Mouse (Mus musculus) forebrain, embryonic 12.5 days (tissue): Measurements from ENCODE around the gene Olfr730. TPM values are rescaled to one million over a fixed set of nuclear protein-coding genes. Genes with fewer than 3 reads are reported as not detected.

Source experiments
- ATAC-seq: fragments of 200-750 bp; cut with Nextera tagmentation; 2 replicates; pipeline ENCODE4 v1.8.0; 2017; ENCODE audit warnings: moderate TSS enrichment; ENCODE audit not compliant: low FRiP score
- H3K27ac ChIP-seq: fragments of 300-500 bp; sonication (generic); 2 replicates; pipeline ENCODE4 v1.5.1; 2016; ENCODE audit warnings: mild to moderate bottlenecking
- H3K27me3 ChIP-seq: fragments of 300-500 bp; sonication (generic); 2 replicates; pipeline ENCODE4 v1.6.1; 2016; ENCODE audit warnings: mild to moderate bottlenecking
- H3K36me3 ChIP-seq: fragments of 300-500 bp; sonication (generic); replicated peaks from 2 replicates; pipeline ENCODE4 v1.6.1; 2016; ENCODE audit warnings: mild to moderate bottlenecking
- H3K4me1 ChIP-seq: fragments of 300-500 bp; sonication (generic); 2 replicates; pipeline ENCODE4 v1.6.1; 2016
- H3K4me2 ChIP-seq: fragments of 300-500 bp; sonication (generic); 2 replicates; pipeline ENCODE4 v1.6.1; 2016; ENCODE audit warnings: mild to moderate bottlenecking, moderate library complexity
- H3K4me3 ChIP-seq: fragments of 300-500 bp; sonication (generic); replicated peaks from 2 replicates; pipeline ENCODE4 v1.5.1; 2016; ENCODE audit warnings: mild to moderate bottlenecking
- H3K9ac ChIP-seq: fragments of 300-500 bp; sonication (generic); 2 replicates; pipeline ENCODE4 v1.6.1; 2016; ENCODE audit warnings: mild to moderate bottlenecking
- H3K9me3 ChIP-seq: fragments of 300-500 bp; sonication (generic); 2 replicates; pipeline ENCODE4 v1.6.1; 2016
- WGBS: fragments of 180-500 bp; shearing (Covaris S2); methylation state at CpG from one replicate; pipeline ENCODE4 v1.1.7; 2016; 5-methylcytosine and 5-hydroxymethylcytosine counted together
- polyA plus RNA-seq: library from polyadenylated mRNA; unstranded; fragments of >200 nt; fragmentation: Nextera tagmentation; extraction: Ambion mirVana; gene quantifications from 2 replicates; pipeline ENCODE4 v1.2.1, GENCODE M21; 2016

Olfr730 gene
- polyA plus RNA-seq: not detected in 2 replicates

DNA sequence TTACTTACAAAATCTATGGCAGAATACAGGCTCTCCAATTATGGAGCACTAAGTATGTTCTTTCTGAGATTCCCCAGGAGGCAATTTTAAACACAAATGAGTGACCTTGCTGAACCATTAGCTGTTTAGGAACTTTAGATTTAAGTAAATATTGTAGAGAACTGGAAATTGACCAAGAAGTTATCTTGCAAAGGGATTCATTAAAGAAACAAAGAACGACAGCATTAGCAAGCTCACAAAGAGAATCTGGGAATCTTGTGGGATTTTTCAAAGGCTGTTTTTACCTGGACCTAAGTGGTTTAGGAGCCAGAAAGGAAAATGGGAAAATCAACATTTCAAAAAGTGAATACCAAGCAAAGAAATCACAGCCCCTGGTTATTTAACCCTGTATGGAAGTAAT is at the start of gene Olfr730:
Gene Olfr730 (minus strand): TSS at position 101 of the 400 bp plus-strand sequence.
- Histone ChIP-seq H3K4me1 (no peaks in the 10 kb centered on the region), H3K9me3 (no peaks in the 10 kb centered on the region)
- WGBS: 51% methylated on average over 1 of the region's 1 CpGs

GRCm38 (mm10) chr14:50152810-50153209 is 35.2 kb downstream of the Olfr730 start, which contains the start of gene Olfr729:
Gene Olfr729 (minus strand): TSS chr14:50152910.
- Histone ChIP-seq H3K27me3 (no peaks in the 10 kb centered on the region), H3K9ac (no peak within 1 kb of the TSS), H3K9me3 (no peaks in the 10 kb centered on the region), H3K4me3 (no peak within 1 kb of the TSS), H3K36me3 (no peaks in the 10 kb centered on the region), H3K27ac (no peak within 1 kb of the TSS), H3K4me2 (no peak within 1 kb of the TSS), H3K4me1 (no peaks in the 10 kb centered on the region)
- ATAC-seq: no peak

More for the DNA sequence above, at the start of gene Olfr730:
- no peak within 1 kb of the TSS for H3K27ac ChIP-seq
- H3K4me2 ChIP-seq: no peak within 1 kb of the TSS
- H3K9ac ChIP-seq: no peak within 1 kb of the TSS
- no peak for ATAC-seq
- no peaks in the 10 kb centered on the region for H3K36me3 ChIP-seq
- no peaks in the 10 kb centered on the region for H3K27me3 ChIP-seq
- H3K4me3 ChIP-seq: no peak within 1 kb of the TSS

DNA sequence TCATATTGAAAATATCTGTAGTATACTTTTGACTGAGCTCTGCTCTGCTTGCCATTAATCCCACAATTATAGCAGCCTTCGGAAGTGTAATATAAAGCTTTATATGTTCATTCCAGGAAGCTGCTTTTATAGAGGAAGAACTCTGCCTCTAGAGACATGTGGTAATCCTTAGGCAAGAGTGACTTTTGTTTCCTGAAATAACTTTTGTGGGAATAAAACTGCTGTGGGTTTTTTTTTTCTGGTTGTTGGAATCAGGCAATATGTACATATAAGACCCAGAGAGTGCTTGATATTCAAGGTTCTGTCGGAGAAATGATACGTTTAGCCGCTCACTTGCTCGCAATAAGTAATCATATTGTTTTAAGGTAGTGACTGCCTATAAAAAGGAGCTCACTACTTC is 45.4 kb downstream of the Olfr730 start, which contains the start of gene Olfr728:
Gene Olfr728 (minus strand): TSS at position 101 of the 400 bp plus-strand sequence.
- no peak within 1 kb of the TSS for H3K9ac ChIP-seq
- H3K4me3 ChIP-seq: no peak within 1 kb of the TSS
- no peak within 1 kb of the TSS for H3K4me2 ChIP-seq
- H3K36me3 ChIP-seq: no peaks in the 10 kb centered on the region
- no peaks in the 10 kb centered on the region for H3K27me3 ChIP-seq
- WGBS: 92% methylated on average over 5 of the region's 5 CpGs
- H3K4me1 ChIP-seq: no peaks in the 10 kb centered on the region
- no peaks in the 10 kb centered on the region for H3K9me3 ChIP-seq
- no peak within 1 kb of the TSS for H3K27ac ChIP-seq
- no peak for ATAC-seq

Other genes starting within 250 kb of the Olfr730 start
- not detected in 2 replicates for gene Olfr724, start 224.9 kb downstream of the Olfr730 start, polyA plus RNA-seq
- not detected in 2 replicates for gene Olfr725, start 147.8 kb downstream of the Olfr730 start, polyA plus RNA-seq
- not detected in 2 replicates for gene Olfr726, start 97.2 kb downstream of the Olfr730 start, polyA plus RNA-seq
- not detected in 2 replicates for gene Olfr727, start 65.0 kb downstream of the Olfr730 start, polyA plus RNA-seq
- not detected in 2 replicates for gene Olfr728, start 45.5 kb downstream of the Olfr730 start, polyA plus RNA-seq
- gene Olfr729, start 35.3 kb downstream of the Olfr730 start, polyA plus RNA-seq: not detected in 2 replicates
- not detected in 2 replicates for gene Olfr731, start 53.7 kb upstream of the Olfr730 start, polyA plus RNA-seq
- not detected in 2 replicates for gene Olfr732, start 96.0 kb upstream of the Olfr730 start, polyA plus RNA-seq
- not detected in 2 replicates for gene Olfr733, start 113.3 kb upstream of the Olfr730 start, polyA plus RNA-seq
- not detected in 2 replicates for gene Olfr734, start 138.6 kb upstream of the Olfr730 start, polyA plus RNA-seq
- gene Olfr735, start 160.7 kb upstream of the Olfr730 start, polyA plus RNA-seq: not detected in 2 replicates
- gene Tlr11, start 169.7 kb upstream of the Olfr730 start, polyA plus RNA-seq: not detected in 2 replicates
- not detected in 2 replicates for gene Olfr736, start 193.0 kb upstream of the Olfr730 start, polyA plus RNA-seq
- not detected in 2 replicates for gene Olfr738, start 219.4 kb upstream of the Olfr730 start, polyA plus RNA-seq
- not detected in 2 replicates for gene Olfr739, start 230.4 kb upstream of the Olfr730 start, polyA plus RNA-seq